Mouse (Mus musculus): ENCODE data around the gene Rbks.

Gene Rbks

DNA sequence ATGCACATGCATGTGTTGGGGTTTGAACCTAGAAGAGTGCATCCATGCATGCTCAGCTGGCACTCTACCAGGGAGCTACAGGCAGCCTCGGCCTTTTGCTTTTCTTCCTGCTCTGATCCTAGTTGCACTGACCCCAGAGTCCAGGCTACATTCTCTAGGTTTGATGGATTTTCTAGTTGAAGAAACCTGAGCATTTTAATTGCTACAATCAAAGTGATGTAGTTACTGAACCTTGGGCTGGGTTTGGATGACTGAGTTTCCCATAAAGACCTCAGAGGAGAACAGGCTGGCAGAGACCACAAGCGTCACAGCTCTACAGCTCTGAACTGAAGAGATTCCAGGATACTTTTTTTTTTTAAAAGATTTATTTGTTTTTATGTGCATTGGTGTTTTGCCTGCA, 114.2 kb downstream of the Rbks start:
- no peak for DNase-seq (ENCODE audit: low read depth, low spot score)

DNA sequence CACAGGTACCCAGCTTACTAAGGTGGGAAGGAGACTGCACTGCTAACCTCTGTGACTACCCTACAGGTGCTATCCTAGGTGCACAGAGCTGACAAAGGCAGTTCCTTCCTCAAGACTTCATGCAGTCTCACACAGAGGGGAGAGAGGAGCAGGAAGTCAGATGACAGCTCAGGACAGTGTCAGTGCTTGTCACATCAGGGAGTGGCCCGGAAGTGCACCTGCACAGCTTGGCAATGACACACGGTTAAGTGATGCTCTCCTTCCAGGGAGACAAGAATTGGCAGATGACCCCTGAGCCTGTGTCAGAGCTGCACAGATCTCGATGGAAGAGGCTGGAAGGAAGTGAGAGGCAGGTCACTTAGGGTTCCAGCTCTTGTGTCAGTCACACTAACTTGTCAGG, 115.5 kb downstream of the Rbks start:
- no peak for DNase-seq (ENCODE audit: low read depth, low spot score)

DNA sequence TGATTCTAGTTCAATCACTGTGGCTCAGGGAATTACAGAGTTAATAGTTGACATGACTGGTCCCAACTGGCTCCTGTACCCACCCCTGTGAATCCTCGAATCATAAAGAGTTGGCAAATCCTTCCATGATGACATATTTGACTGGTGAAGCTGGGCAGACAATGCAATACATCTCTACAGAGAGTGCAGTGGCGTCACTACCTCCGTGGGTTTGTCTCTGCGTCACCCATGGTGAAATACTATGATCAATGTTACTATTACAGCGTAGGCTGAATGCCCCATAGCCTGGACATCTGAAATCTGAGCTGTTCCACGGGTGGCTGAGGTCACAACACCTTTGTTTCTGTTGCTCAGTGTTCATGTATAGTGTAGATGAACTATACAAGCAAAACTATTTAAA, 116.2 kb downstream of the Rbks start:
- no peak for DNase-seq (ENCODE audit: low read depth, low spot score)

DNA sequence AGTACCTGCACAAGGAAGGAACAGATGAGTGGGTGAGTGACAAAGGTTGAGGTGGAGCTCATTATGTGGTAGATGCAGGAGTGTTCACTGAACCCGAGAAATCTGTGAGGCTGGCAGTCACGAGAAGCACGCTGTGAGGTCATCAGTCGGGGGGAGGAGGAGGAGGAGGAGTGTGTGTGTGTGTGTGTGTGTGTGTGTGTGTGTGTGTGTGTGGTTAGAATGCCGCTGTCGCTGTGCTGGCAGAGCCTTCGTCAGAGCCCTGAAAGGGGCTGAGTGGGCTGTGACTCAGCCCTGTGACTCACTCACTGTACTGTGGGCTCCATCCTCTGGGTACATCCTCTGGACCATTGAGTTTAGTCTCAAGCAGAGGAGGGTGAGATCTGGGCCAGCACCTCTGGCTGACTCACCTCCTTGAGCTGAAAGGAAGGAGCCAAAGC, 120.9 kb downstream of the Rbks start:
- DNase-seq (ENCODE audit: low read depth, low spot score): no peak
